Mouse (Mus musculus): ENCODE results near the gene Oscar. TPM values are rescaled to one million over a fixed set of nuclear protein-coding genes. Genes with fewer than 3 reads are reported as not detected.
"Not testable (repeated sequence)": the region's sequence is repeated elsewhere in the genome, so short reads cannot be mapped to it uniquely, and the experiment has no call there.

The Oscar gene
- total RNA-seq, 2 experiments from 2014 or later: 0.84 to 1.3 TPM

- intact Hi-C loops (cut with DNase I): no loop called here
- no peak for DNase-seq (ENCODE audit: low spot score in 2 of 2)
These were observed 39.4 kb downstream of the Oscar start for GRCm38 (mm10) chr7:3576354-3577124.

DNA sequence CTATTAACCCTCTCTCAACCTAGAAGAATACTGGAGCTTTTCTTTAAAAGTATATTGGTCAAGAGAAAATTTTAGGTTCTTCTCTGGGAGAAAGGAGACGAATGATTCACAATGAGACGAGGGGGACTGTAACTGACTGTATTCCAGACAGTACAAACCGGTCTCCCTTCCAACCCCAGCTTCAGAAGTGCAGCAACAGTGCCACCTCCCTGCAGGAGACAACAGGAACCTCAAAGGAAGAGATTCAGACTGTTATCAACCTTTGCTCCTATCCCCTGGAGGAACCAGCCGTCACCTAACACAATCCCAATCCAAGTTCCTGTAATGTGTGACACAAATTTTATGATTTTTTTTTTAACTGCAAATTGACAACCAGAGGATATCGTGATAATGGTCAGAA, 41.7 kb downstream of the Oscar start:
- intact Hi-C loops (cut with DNase I): no loop called here
- peak; percentile 19 to 26 for DNase-seq (ENCODE audit: low spot score in 2 of 2)

DNA sequence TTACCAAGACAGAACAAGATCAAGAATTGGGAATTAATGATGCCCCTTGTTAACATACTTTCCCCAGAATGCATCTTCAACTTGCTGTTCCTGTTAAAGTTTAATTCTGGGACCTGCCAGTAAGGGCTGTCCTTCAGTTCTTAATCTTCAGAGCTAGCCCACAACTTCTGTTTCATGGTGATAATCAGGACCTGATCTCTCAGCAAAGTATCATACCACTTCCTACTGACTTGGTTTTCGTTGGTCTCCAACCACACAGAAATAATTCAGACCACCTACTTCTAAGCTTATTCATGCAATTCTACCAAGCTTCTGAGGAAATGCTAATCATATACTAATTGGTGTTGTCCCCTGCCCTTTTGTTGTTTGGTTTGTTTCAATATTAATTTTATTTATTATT, 44.1 kb downstream of the Oscar start:
- intact Hi-C loops (cut with DNase I): no loop called here
- DNase-seq (ENCODE audit: low spot score in 2 of 2): no peak

DNA sequence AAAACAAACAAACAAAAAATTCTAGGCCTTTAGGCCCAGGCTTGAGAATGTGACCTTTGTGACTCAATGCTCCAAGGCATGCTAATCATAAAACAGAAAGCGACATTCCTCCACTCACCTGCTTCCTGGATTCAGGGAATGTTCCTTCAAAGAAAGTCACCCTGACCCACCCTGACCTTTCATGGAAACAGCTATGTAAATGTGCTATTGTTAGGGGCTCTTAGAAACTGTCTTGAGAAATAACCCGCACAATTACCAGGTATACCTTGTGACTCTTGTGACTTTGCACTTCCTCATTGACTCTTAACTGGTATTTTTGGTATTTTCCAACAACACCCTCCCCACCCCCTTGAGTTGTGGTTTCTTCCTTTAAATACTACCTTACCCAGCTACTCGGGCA, 45.4 kb downstream of the Oscar start:
- intact Hi-C loops (cut with DNase I): not testable (repeated sequence)

GRCm38 (mm10) chr7:3569725-3570124, 46.2 kb downstream of the Oscar start:
- DNase-seq (ENCODE audit: low spot score in 2 of 2): no peak
- intact Hi-C loops (cut with DNase I): no loop called here

More for the DNA sequence above, 45.4 kb downstream of the Oscar start:
- DNase-seq (ENCODE audit: low spot score in 2 of 2): not testable (repeated sequence)

- no peak for DNase-seq (ENCODE audit: low spot score in 2 of 2)
- intact Hi-C loops (cut with DNase I): no loop called here
These were observed 48.6 kb downstream of the Oscar start for GRCm38 (mm10) chr7:3567336-3567735.

Small RNAs within 50 kb of the gene (microRNA-seq; reads per million reads assigned to microRNA genes)
- gene Gm25100 (not detected), gene Mir3572 (6.1 reads per million, percentile 21 among the genes with 10 or more reads in this experiment)

Other genes with a start within 250 kb of the Oscar start
- 100 to 1,000 TPM; 163 to 186 TPM for gene Cacng8, start 225.5 kb downstream of the Oscar start, total RNA-seq (2021)
- 1 to 10 TPM; 1.2 to 1.9 TPM for gene Cacng6, start 192.0 kb downstream of the Oscar start, total RNA-seq (2021)
- not detected for gene Tarm1, start 113.5 kb downstream of the Oscar start, total RNA-seq (2021)
- gene Ndufa3, start 1.2 kb upstream of the Oscar start, total RNA-seq (2021): 100 to 1,000 TPM; 483 to 557 TPM
- gene Tfpt, start 13.8 kb upstream of the Oscar start, total RNA-seq (2021): 10 to 100 TPM; 39.7 to 47.8 TPM
- 10 to 100 TPM; 49.8 to 51.9 TPM for gene Prpf31, start 13.8 kb upstream of the Oscar start, total RNA-seq (2021)
- 10 to 100 TPM; 48.1 to 58.9 TPM for gene Cnot3, start 29.1 kb upstream of the Oscar start, total RNA-seq (2021)
- gene Leng1, start 49.7 kb upstream of the Oscar start, total RNA-seq (2021): 1 to 10 TPM; 6.7 to 6.8 TPM
- 10 to 100 TPM in 1 of 2 experiments, 1 to 10 TPM in 1; 2.4 to 11.0 TPM for gene Tmc4, start 61.4 kb upstream of the Oscar start, total RNA-seq (2021)
- gene Tsen34, start 76.7 kb upstream of the Oscar start, total RNA-seq (2021): 10 to 100 TPM; 77.3 to 80.0 TPM
- gene Mboat7, start 77.4 kb upstream of the Oscar start, total RNA-seq (2021): 100 to 1,000 TPM; 208 to 211 TPM
- 100 to 1,000 TPM; 312 to 356 TPM for gene Rps9, start 87.8 kb upstream of the Oscar start, total RNA-seq (2021)
- gene Pirb, start 104.2 kb upstream of the Oscar start, total RNA-seq (2021): under 1 TPM; 0.23 to 0.32 TPM
- not detected for gene Gm15448, start 209.5 kb upstream of the Oscar start, total RNA-seq (2021)
- not detected for gene Pira2, start 228.9 kb upstream of the Oscar start, total RNA-seq (2021)

Data from left cerebral cortex, postnatal 36 days (tissue).